Mouse (Mus musculus): Measurements from ENCODE around the gene Gm867.
A peak's percentile ranks its signal among the peaks of the same experiment; 100 is the strongest.

Gene Gm867

GRCm38 (mm10) chr10:75894601-75895000 is 45.9 kb downstream of the Gm867 start:
- DNase-seq: no peak

DNA sequence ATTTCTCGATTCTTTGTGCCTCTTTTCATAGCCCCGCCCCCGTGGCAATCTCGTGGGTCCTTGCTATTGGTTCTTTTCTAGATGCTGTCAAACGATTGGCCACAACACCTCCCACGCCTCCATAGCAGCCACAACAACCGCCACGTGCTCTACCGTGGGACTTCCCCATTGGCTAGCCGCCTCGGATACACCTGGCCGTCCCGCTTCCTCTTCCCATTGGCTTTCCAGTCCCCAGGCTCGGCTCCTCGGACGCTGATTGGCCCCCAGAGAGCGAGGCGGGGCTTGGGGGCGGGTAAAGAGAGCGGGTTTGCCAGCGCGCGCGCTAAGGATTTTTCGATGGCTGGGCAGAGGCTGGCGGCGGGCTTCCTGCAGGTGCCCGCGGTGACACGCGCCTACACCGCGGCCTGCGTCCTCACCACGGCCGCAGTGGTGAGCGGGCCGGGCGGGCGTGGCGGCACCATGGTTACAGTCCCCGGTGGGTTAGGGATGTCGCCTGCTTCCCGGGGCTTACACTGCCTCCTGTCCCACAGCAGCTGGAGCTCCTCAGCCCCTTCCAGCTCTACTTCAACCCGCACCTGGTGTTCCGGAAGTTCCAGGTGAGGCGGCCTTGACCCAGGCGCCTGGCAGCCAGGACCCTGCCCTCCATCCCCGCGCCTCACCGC is 47.3 kb downstream of the Gm867 start, which contains the start of gene Derl3:
Gene Derl3 (plus strand): TSS at position 325 of the 662 bp plus-strand sequence.
- peak; percentile 99 for DNase-seq

GRCm38 (mm10) chr10:75889406-75890153 is 50.9 kb downstream of the Gm867 start:
- no peak for DNase-seq

Measured in layer of hippocampus, adult 9-11 months (tissue).